ENCODE assay signal across 13 mouse cellular contexts in genomic region chr2:6099443-6099842, GRCm38 (mm10). TPM values are rescaled to one million over a fixed set of nuclear protein-coding genes. Genes with fewer than 3 reads are reported as not detected.
DNase-seq lines count a peak whose midpoint lies in the region; ATAC-seq and TF ChIP-seq lines count a peak whose summit lies in the region.
"Had no signal": no experiment of that assay in that cellular context is flagged by ENCODE, and none has a peak within 500 bp of the region (broad histone marks: within the 10 kb centered on the region; RNA-seq: fewer than 3 reads in every experiment).

No protein-coding gene starts in this region.

- DNase-seq in heart, postnatal 36 days = no peak
- DNase-seq in lung, postnatal 0 days (ENCODE audit: low spot score) = no peak
- DNase-seq in lung, adult 18-20 months = no peak
- no peak for DNase-seq in stomach, postnatal 0 days (ENCODE audit: low spot score)
- DNase-seq in right cerebral cortex, postnatal 4 days = no peak
- DNase-seq: thymus, adult 2 months had no signal

- peaks cover 9% of the 10 kb centered on the region for H3K4me1 ChIP-seq in forebrain, embryonic 16.5 days (replicated peaks; ENCODE audit: control insufficient read depth, insufficient read depth, low read length)
- H3K4me1 ChIP-seq in forebrain, embryonic 12.5 days = peaks cover 12% of the 10 kb centered on the region
- peaks cover 34% of the 10 kb centered on the region for H3K4me1 ChIP-seq in heart, embryonic 15.5 days (replicated peaks)
- H3K4me1 ChIP-seq in lung, postnatal 0 days (ENCODE audit: insufficient read depth, low read depth, low read length) = peaks cover 5% of the 10 kb centered on the region; the same call in 1 of the 2 replicates
- no peaks in the 10 kb centered on the region for H3K4me1 ChIP-seq in stomach, postnatal 0 days (replicated peaks; ENCODE audit: control insufficient read depth, insufficient read depth)

- H3K4me3 ChIP-seq in forebrain, embryonic 16.5 days (replicated peaks; ENCODE audit: low read length) = no peak overlapping the region
- H3K4me3 ChIP-seq in forebrain, embryonic 12.5 days (replicated peaks) = no peak overlapping the region
- H3K4me3 ChIP-seq in heart, embryonic 15.5 days = no peak overlapping the region
- no peak overlapping the region for H3K4me3 ChIP-seq in lung, postnatal 0 days (ENCODE audit: low read depth, low read length)
- H3K4me3 ChIP-seq in stomach, postnatal 0 days (ENCODE audit: low read depth, low read length) = no peak overlapping the region

- no peaks in the 10 kb centered on the region for H3K9me3 ChIP-seq in forebrain, embryonic 16.5 days (ENCODE audit: control insufficient read depth, low read length)
- H3K9me3 ChIP-seq in forebrain, embryonic 12.5 days = no peaks in the 10 kb centered on the region
- H3K9me3 ChIP-seq in heart, embryonic 15.5 days (replicated peaks) = no peaks in the 10 kb centered on the region
- no peaks in the 10 kb centered on the region for H3K9me3 ChIP-seq in lung, postnatal 0 days (ENCODE audit: low read length)
- no peaks in the 10 kb centered on the region for H3K9me3 ChIP-seq in stomach, postnatal 0 days (ENCODE audit: control insufficient read depth, low read length)
- H3K9me3 ChIP-seq: forebrain, embryonic 15.5 days; liver, embryonic 15.5 days; midbrain, embryonic 15.5 days had no signal

- WGBS in forebrain, embryonic 16.5 days = 77% methylated on average over 9 of the region's 9 CpGs
- WGBS in forebrain, embryonic 12.5 days = 82% methylated on average over 9 of the region's 9 CpGs
- 57% methylated on average over 9 of the region's 9 CpGs for WGBS in heart, embryonic 15.5 days
- 63% methylated on average over 9 of the region's 9 CpGs for WGBS in lung, postnatal 0 days
- 67% methylated on average over 9 of the region's 9 CpGs for WGBS in stomach, postnatal 0 days

- H3K9ac ChIP-seq in forebrain, embryonic 16.5 days (replicated peaks; ENCODE audit: low read depth, low read length) = no peak overlapping the region
- H3K9ac ChIP-seq in forebrain, embryonic 12.5 days = no peak overlapping the region
- no peak overlapping the region for H3K9ac ChIP-seq in heart, embryonic 15.5 days
- no peak overlapping the region for H3K9ac ChIP-seq in lung, postnatal 0 days (replicated peaks; ENCODE audit: low read depth)
- H3K9ac ChIP-seq in stomach, postnatal 0 days (ENCODE audit: low read length) = no peak overlapping the region
- H3K9ac ChIP-seq: liver, embryonic 15.5 days had no signal

- no peak overlapping the region for H3K4me2 ChIP-seq in forebrain, embryonic 16.5 days (ENCODE audit: low read length)
- H3K4me2 ChIP-seq in forebrain, embryonic 12.5 days = no peak overlapping the region
- no peak overlapping the region for H3K4me2 ChIP-seq in heart, embryonic 15.5 days
- H3K4me2 ChIP-seq in lung, postnatal 0 days (replicated peaks; ENCODE audit: low read depth, low read length) = no peak overlapping the region
- no peak overlapping the region for H3K4me2 ChIP-seq in stomach, postnatal 0 days (replicated peaks; ENCODE audit: low read depth)

- H3K27ac ChIP-seq in forebrain, embryonic 16.5 days (ENCODE audit: low read length) = no peak overlapping the region
- no peak overlapping the region for H3K27ac ChIP-seq in forebrain, embryonic 12.5 days
- H3K27ac ChIP-seq in heart, embryonic 15.5 days = peak overlapping the region; percentile 93
- H3K27ac ChIP-seq in lung, postnatal 0 days (ENCODE audit: low read length) = peak overlapping the region; percentile 15; the same call in 1 of the 2 replicates
- H3K27ac ChIP-seq in stomach, postnatal 0 days (replicated peaks) = peak overlapping the region; percentile 74
- H3K27ac ChIP-seq: hindbrain, embryonic 14.5 days; liver, embryonic 15.5 days; midbrain, embryonic 15.5 days had no signal

- intact Hi-C loops in heart, postnatal 36 days (cut with DNase I) = no loop called here

- TF ChIP-seq CTCF in lung, postnatal 0 days (IDR thresholded peaks at IDR 0.05) = no peak
- no peak for TF ChIP-seq CTCF in stomach, postnatal 0 days (IDR thresholded peaks at IDR 0.05; ENCODE audit: low read depth)

- H3K36me3 ChIP-seq in forebrain, embryonic 16.5 days (ENCODE audit: control insufficient read depth, insufficient read depth) = no peaks in the 10 kb centered on the region
- H3K36me3 ChIP-seq in forebrain, embryonic 12.5 days (replicated peaks) = no peaks in the 10 kb centered on the region
- 0 out of 2 replicates have a peak, but pooled peaks cover 3% of the 10 kb centered on the region for H3K36me3 ChIP-seq in heart, embryonic 15.5 days
- peaks cover 3% of the 10 kb centered on the region; the same call in 1 of the 2 replicates for H3K36me3 ChIP-seq in lung, postnatal 0 days (ENCODE audit: insufficient read depth, low read length)
- H3K36me3 ChIP-seq in stomach, postnatal 0 days (ENCODE audit: control insufficient read depth, insufficient read depth, low read length) = 0 out of 2 replicates have a peak, but pooled peaks cover 3% of the 10 kb centered on the region
- H3K36me3 ChIP-seq: forebrain, embryonic 15.5 days; liver, embryonic 15.5 days; midbrain, embryonic 15.5 days had no signal

- H3K27me3 ChIP-seq in forebrain, embryonic 16.5 days (replicated peaks; ENCODE audit: control insufficient read depth, insufficient read depth, low read length) = no peaks in the 10 kb centered on the region
- H3K27me3 ChIP-seq in forebrain, embryonic 12.5 days = peaks cover 21% of the 10 kb centered on the region
- H3K27me3 ChIP-seq in heart, embryonic 15.5 days = peaks cover 11% of the 10 kb centered on the region
- H3K27me3 ChIP-seq in lung, postnatal 0 days (replicated peaks; ENCODE audit: insufficient read depth, low read length) = no peaks in the 10 kb centered on the region
- H3K27me3 ChIP-seq in stomach, postnatal 0 days (ENCODE audit: control insufficient read depth, insufficient read depth, low read length) = no peaks in the 10 kb centered on the region
- H3K27me3 ChIP-seq: forebrain, embryonic 15.5 days had no signal

- peak; percentile 64 for ATAC-seq in forebrain, embryonic 16.5 days
- no peak for ATAC-seq in forebrain, embryonic 12.5 days (ENCODE audit: low FRiP score)
- no peak for ATAC-seq in heart, embryonic 15.5 days (replicated peaks; ENCODE audit: insufficient number of reproducible peaks, insufficient read depth, low FRiP score, low read depth)
- peak; percentile 8; the same call in 1 of the 2 replicates for ATAC-seq in lung, postnatal 0 days
- no peak for ATAC-seq in stomach, postnatal 0 days (ENCODE audit: low FRiP score, low TSS enrichment)

- TF ChIP-seq EP300 in lung, postnatal 0 days (IDR thresholded peaks at IDR 0.05) = no peak
- TF ChIP-seq EP300 in stomach, postnatal 0 days (optimal IDR thresholded peaks at IDR 0.05) = no peak

RNA-seq across cellular contexts. Expression of gene Proser2, which starts 30.6 kb away (rescaled TPM):
- 3.7 and 4.0 TPM in 2 replicates for polyA plus RNA-seq in forebrain, embryonic 16.5 days (2015; fragmentation: Nextera tagmentation; extraction: Ambion mirVana)
- polyA plus RNA-seq in forebrain, embryonic 12.5 days (2016; fragmentation: Nextera tagmentation; extraction: Ambion mirVana) = 2.6 and 3.1 TPM in 2 replicates
- polyA plus RNA-seq in heart, embryonic 15.5 days (2015; fragmentation: Nextera tagmentation; extraction: Ambion mirVana) = 14.8 and 15.2 TPM in 2 replicates
- 10 to 100 TPM; 12.0 to 21.3 TPM for total RNA-seq in heart, postnatal 36 days (2021)
- polyA plus RNA-seq in lung, postnatal 0 days (2015; fragmentation: Nextera tagmentation; extraction: Ambion mirVana) = 14.0 and 15.2 TPM in 2 replicates
- 49.0 and 55.2 TPM in 2 replicates for polyA plus RNA-seq in stomach, postnatal 0 days (2015; fragmentation: Nextera tagmentation; extraction: Ambion mirVana)

Comparison
In these comparisons a context has a peak if more than half of its experiments do, and no peak if none do; other contexts are left out.
1. ATAC-seq: peak in forebrain, embryonic 16.5 days (single experiment) and lung, postnatal 0 days (single experiment); none in forebrain, embryonic 12.5 days (single experiment), heart, embryonic 15.5 days (single experiment) and stomach, postnatal 0 days (single experiment).
2. H3K27ac ChIP-seq: peak in heart, embryonic 15.5 days (single experiment), lung, postnatal 0 days (single experiment) and stomach, postnatal 0 days (single experiment); none in forebrain, embryonic 16.5 days (single experiment) and forebrain, embryonic 12.5 days (single experiment).